Mouse (Mus musculus): ENCODE results near the gene Amotl2. TPM values are rescaled to one million over a fixed set of nuclear protein-coding genes. Genes with fewer than 3 reads are reported as not detected.

The Amotl2 gene
- polyA plus RNA-seq, 1 experiment = 10.7 TPM

- WGBS = 74% methylated on average over 5 of the region's 5 CpGs
- no peak for DNase-seq (ENCODE audit: low read depth in 1 of 2, low spot score in 2 of 2)
- Histone ChIP-seq H3K4me3 (ENCODE audit: extremely low read depth, insufficient read depth, insufficient read length) (no peak overlapping the region), H3K27me3 (ENCODE audit: control insufficient read depth, insufficient read depth, low read length) (no peaks in the 10 kb centered on the region), H3K4me1 (ENCODE audit: control insufficient read depth, insufficient read depth, insufficient read length) (no peaks in the 10 kb centered on the region), H3K27ac (ENCODE audit: insufficient read depth, low read length) (no peak overlapping the region), H3K36me3 (ENCODE audit: control insufficient read depth, insufficient read depth, low read length) (no peaks in the 10 kb centered on the region)
- TF ChIP-seq POLR2A (IDR thresholded peaks at IDR 0.05; ENCODE audit: low read depth, low read length) = no peak
- TF ChIP-seq CTCF (IDR thresholded peaks at IDR 0.05; ENCODE audit: extremely low read depth, insufficient read depth, insufficient read length, insufficient replicate concordance) = no peak
Measured at GRCm38 (mm10) chr9:102732326-102732865, 15.9 kb downstream of the Amotl2 start.

- Histone ChIP-seq H3K27ac (ENCODE audit: insufficient read depth, low read length) (no peak overlapping the region), H3K4me3 (ENCODE audit: extremely low read depth, insufficient read depth, insufficient read length) (no peak overlapping the region), H3K27me3 (ENCODE audit: control insufficient read depth, insufficient read depth, low read length) (no peaks in the 10 kb centered on the region), H3K4me1 (ENCODE audit: control insufficient read depth, insufficient read depth, insufficient read length) (no peaks in the 10 kb centered on the region), H3K36me3 (ENCODE audit: control insufficient read depth, insufficient read depth, low read length) (no peaks in the 10 kb centered on the region)
- WGBS = 93% methylated on average over 5 of the region's 5 CpGs
- TF ChIP-seq POLR2A (IDR thresholded peaks at IDR 0.05; ENCODE audit: low read depth, low read length) = no peak
- no peak for TF ChIP-seq CTCF (IDR thresholded peaks at IDR 0.05; ENCODE audit: extremely low read depth, insufficient read depth, insufficient read length, insufficient replicate concordance)
- no peak for DNase-seq (ENCODE audit: low read depth in 1 of 2, low spot score in 2 of 2)
Measured at GRCm38 (mm10) chr9:102733459-102733858, 17.0 kb downstream of the Amotl2 start.

- WGBS = 84% methylated on average over 9 of the region's 9 CpGs
- no peaks in the 10 kb centered on the region for H3K4me1 ChIP-seq (ENCODE audit: control insufficient read depth, insufficient read depth, insufficient read length)
- no peaks in the 10 kb centered on the region for H3K36me3 ChIP-seq (ENCODE audit: control insufficient read depth, insufficient read depth, low read length)
- TF ChIP-seq POLR2A (IDR thresholded peaks at IDR 0.05; ENCODE audit: low read depth, low read length) = no peak
- no peak for TF ChIP-seq CTCF (IDR thresholded peaks at IDR 0.05; ENCODE audit: extremely low read depth, insufficient read depth, insufficient read length, insufficient replicate concordance)
- DNase-seq (ENCODE audit: low read depth in 1 of 2, low spot score in 2 of 2) = no peak
- H3K27me3 ChIP-seq (ENCODE audit: control insufficient read depth, insufficient read depth, low read length) = no peaks in the 10 kb centered on the region
- H3K4me3 ChIP-seq (ENCODE audit: extremely low read depth, insufficient read depth, insufficient read length) = no peak overlapping the region
- H3K27ac ChIP-seq (ENCODE audit: insufficient read depth, low read length) = no peak overlapping the region
Measured at GRCm38 (mm10) chr9:102733999-102734738, 17.7 kb downstream of the Amotl2 start.

GRCm38 (mm10) chr9:102734739-102735075, 18.2 kb downstream of the Amotl2 start:
- TF ChIP-seq POLR2A (IDR thresholded peaks at IDR 0.05; ENCODE audit: low read depth, low read length) (no peak), CTCF (IDR thresholded peaks at IDR 0.05; ENCODE audit: extremely low read depth, insufficient read depth, insufficient read length, insufficient replicate concordance) (no peak)
- H3K4me1 ChIP-seq (ENCODE audit: control insufficient read depth, insufficient read depth, insufficient read length) = no peaks in the 10 kb centered on the region
- no peaks in the 10 kb centered on the region for H3K36me3 ChIP-seq (ENCODE audit: control insufficient read depth, insufficient read depth, low read length)
- H3K27me3 ChIP-seq (ENCODE audit: control insufficient read depth, insufficient read depth, low read length) = no peaks in the 10 kb centered on the region
- DNase-seq (ENCODE audit: low read depth in 1 of 2, low spot score in 2 of 2) = no peak
- no peak overlapping the region for H3K4me3 ChIP-seq (ENCODE audit: extremely low read depth, insufficient read depth, insufficient read length)
- 78% methylated on average over 1 of the region's 1 CpGs for WGBS
- no peak overlapping the region for H3K27ac ChIP-seq (ENCODE audit: insufficient read depth, low read length)

GRCm38 (mm10) chr9:102735231-102735630, 18.8 kb downstream of the Amotl2 start:
- Histone ChIP-seq H3K27me3 (ENCODE audit: control insufficient read depth, insufficient read depth, low read length) (no peaks in the 10 kb centered on the region), H3K4me3 (ENCODE audit: extremely low read depth, insufficient read depth, insufficient read length) (no peak overlapping the region), H3K36me3 (ENCODE audit: control insufficient read depth, insufficient read depth, low read length) (no peaks in the 10 kb centered on the region), H3K4me1 (ENCODE audit: control insufficient read depth, insufficient read depth, insufficient read length) (no peaks in the 10 kb centered on the region), H3K27ac (ENCODE audit: insufficient read depth, low read length) (no peak overlapping the region)
- DNase-seq (ENCODE audit: low read depth in 1 of 2, low spot score in 2 of 2) = no peak
- 86% methylated on average over 3 of the region's 3 CpGs for WGBS
- TF ChIP-seq CTCF (IDR thresholded peaks at IDR 0.05; ENCODE audit: extremely low read depth, insufficient read depth, insufficient read length, insufficient replicate concordance) (no peak), POLR2A (IDR thresholded peaks at IDR 0.05; ENCODE audit: low read depth, low read length) (no peak)

- no peaks in the 10 kb centered on the region for H3K36me3 ChIP-seq (ENCODE audit: control insufficient read depth, insufficient read depth, low read length)
- no peak for DNase-seq (ENCODE audit: low read depth in 1 of 2, low spot score in 2 of 2)
- H3K4me1 ChIP-seq (ENCODE audit: control insufficient read depth, insufficient read depth, insufficient read length) = no peaks in the 10 kb centered on the region
- no peak for TF ChIP-seq POLR2A (IDR thresholded peaks at IDR 0.05; ENCODE audit: low read depth, low read length)
- no peak for TF ChIP-seq CTCF (IDR thresholded peaks at IDR 0.05; ENCODE audit: extremely low read depth, insufficient read depth, insufficient read length, insufficient replicate concordance)
- H3K4me3 ChIP-seq (ENCODE audit: extremely low read depth, insufficient read depth, insufficient read length) = no peak overlapping the region
- 61% methylated on average over 1 of the region's 1 CpGs for WGBS
- H3K27ac ChIP-seq (ENCODE audit: insufficient read depth, low read length) = no peak overlapping the region
- no peaks in the 10 kb centered on the region for H3K27me3 ChIP-seq (ENCODE audit: control insufficient read depth, insufficient read depth, low read length)
Measured at GRCm38 (mm10) chr9:102735996-102736395, 19.5 kb downstream of the Amotl2 start.

GRCm38 (mm10) chr9:102737405-102737804, 20.9 kb downstream of the Amotl2 start:
- Histone ChIP-seq H3K4me1 (ENCODE audit: control insufficient read depth, insufficient read depth, insufficient read length) (no peaks in the 10 kb centered on the region), H3K4me3 (ENCODE audit: extremely low read depth, insufficient read depth, insufficient read length) (no peak overlapping the region), H3K27me3 (ENCODE audit: control insufficient read depth, insufficient read depth, low read length) (no peaks in the 10 kb centered on the region), H3K36me3 (ENCODE audit: control insufficient read depth, insufficient read depth, low read length) (no peaks in the 10 kb centered on the region), H3K27ac (ENCODE audit: insufficient read depth, low read length) (no peak overlapping the region)
- TF ChIP-seq POLR2A (IDR thresholded peaks at IDR 0.05; ENCODE audit: low read depth, low read length) = no peak
- no peak for TF ChIP-seq CTCF (IDR thresholded peaks at IDR 0.05; ENCODE audit: extremely low read depth, insufficient read depth, insufficient read length, insufficient replicate concordance)
- no peak for DNase-seq (ENCODE audit: low read depth in 1 of 2, low spot score in 2 of 2)
- WGBS = 58% methylated on average over 1 of the region's 1 CpGs

Measured in spleen, adult 2 months (tissue).